Mouse (Mus musculus) spleen, adult 2 months (tissue): Measurements from ENCODE around the gene H2afz. TPM values are rescaled to one million over a fixed set of nuclear protein-coding genes. Genes with fewer than 3 reads are reported as not detected.

ENCODE experiments used
- DNase-seq, 2 experiments: peaks; one replicate each; pipeline versions ENCODE4 v3.0.0 to v3.0.0-alpha.2; 2012 to 2021; ENCODE audit warnings: low spot score in 2 of 2, low read depth in 1 of 2
- H3K27ac ChIP-seq: fragments of 200-500 bp; 2 replicates; pipeline ENCODE4 v1.5.1; 2012; ENCODE audit warnings: low read length, inconsistent platforms; ENCODE audit not compliant: insufficient read depth
- H3K27me3 ChIP-seq: fragments of 200-500 bp; 2 replicates; pipeline ENCODE4 v1.6.1; 2012; ENCODE audit warnings: mild to moderate bottlenecking, moderate library complexity, low read length, inconsistent platforms; ENCODE audit not compliant: control insufficient read depth, insufficient read depth
- H3K36me3 ChIP-seq: fragments of 200-500 bp; 2 replicates; pipeline ENCODE4 v1.6.1; 2012; ENCODE audit warnings: mild to moderate bottlenecking, low read length, inconsistent platforms; ENCODE audit not compliant: control insufficient read depth, insufficient read depth
- H3K4me1 ChIP-seq: fragments of 200-500 bp; 2 replicates; pipeline ENCODE4 v1.6.1; 2011; ENCODE audit warnings: inconsistent platforms; ENCODE audit not compliant: control insufficient read depth, insufficient read depth, insufficient read length
- H3K4me3 ChIP-seq: fragments of 200-500 bp; 2 replicates; pipeline ENCODE4 v1.5.1; 2011; ENCODE audit warnings: mild to moderate bottlenecking, inconsistent platforms; ENCODE audit not compliant: insufficient read depth, insufficient read length; ENCODE audit errors: extremely low read depth
- CTCF ChIP-seq: fragments of 200-500 bp; IDR thresholded peaks from 2 replicates; pipeline ENCODE4 v1.5.1; 2011; ENCODE audit warnings: mild to moderate bottlenecking, inconsistent platforms; ENCODE audit not compliant: insufficient read depth, insufficient read length, insufficient replicate concordance; ENCODE audit errors: extremely low read depth
- POLR2A ChIP-seq: fragments of 200-500 bp; IDR thresholded peaks from 2 replicates; pipeline ENCODE4 v1.6.1; 2011; ENCODE audit warnings: low read depth, low read length, inconsistent platforms
- WGBS: fragments of 180-500 bp; shearing (Covaris S2); methylation state at CpG from one replicate; pipeline ENCODE4 v1.1.7; 2018; 5-methylcytosine and 5-hydroxymethylcytosine counted together
- polyA plus RNA-seq: library from polyadenylated mRNA; depleted of rRNA; stranded (reverse); fragments of >200 nt; gene quantifications from 2 replicates; pipeline ENCODE4 v1.2.3, GENCODE M21; 2012

The H2afz gene
- polyA plus RNA-seq, 1 experiment: 452 TPM

- Histone ChIP-seq H3K27me3 (no peaks in the 10 kb centered on the region), H3K4me3 (no peak overlapping the region), H3K27ac (no peak overlapping the region), H3K36me3 (no peaks in the 10 kb centered on the region), H3K4me1 (peaks cover 9% of the 10 kb centered on the region; the same call in 1 of the 2 replicates)
- no peak for DNase-seq
- TF ChIP-seq CTCF (no peak), POLR2A (no peak)
These were observed 31.2 kb upstream of the H2afz start for GRCm38 (mm10) chr3:137833128-137833527.

GRCm38 (mm10) chr3:137833698-137834097 is 30.6 kb upstream of the H2afz start:
- no peaks in the 10 kb centered on the region for H3K36me3 ChIP-seq
- peaks cover 9% of the 10 kb centered on the region; the same call in 1 of the 2 replicates for H3K4me1 ChIP-seq
- no peak for DNase-seq
- H3K4me3 ChIP-seq: no peak overlapping the region
- peak overlapping the region; percentile 62 for H3K27ac ChIP-seq
- 74% methylated on average over 4 of the region's 4 CpGs for WGBS
- no peaks in the 10 kb centered on the region for H3K27me3 ChIP-seq
- TF ChIP-seq CTCF (no peak), POLR2A (no peak)

- Histone ChIP-seq H3K27ac (no peak overlapping the region), H3K27me3 (no peaks in the 10 kb centered on the region), H3K4me1 (peaks cover 9% of the 10 kb centered on the region; the same call in 1 of the 2 replicates), H3K36me3 (no peaks in the 10 kb centered on the region), H3K4me3 (no peak overlapping the region)
- TF ChIP-seq POLR2A (no peak), CTCF (no peak)
- no peak for DNase-seq
- WGBS: 92% methylated on average over 1 of the region's 1 CpGs
These were observed 27.7 kb upstream of the H2afz start for GRCm38 (mm10) chr3:137836543-137836942.

GRCm38 (mm10) chr3:137838160-137838559 is 26.1 kb upstream of the H2afz start:
- peaks cover 7% of the 10 kb centered on the region; the same call in 1 of the 2 replicates for H3K4me1 ChIP-seq
- H3K27me3 ChIP-seq: no peaks in the 10 kb centered on the region
- no peaks in the 10 kb centered on the region for H3K36me3 ChIP-seq
- no peak for TF ChIP-seq CTCF
- no peak for TF ChIP-seq POLR2A
- no peak overlapping the region for H3K4me3 ChIP-seq
- no peak for DNase-seq
- no peak overlapping the region for H3K27ac ChIP-seq

GRCm38 (mm10) chr3:137842944-137843343 is 21.3 kb upstream of the H2afz start:
- H3K27me3 ChIP-seq: no peaks in the 10 kb centered on the region
- WGBS: 100% methylated on average over 1 of the region's 1 CpGs
- no peaks in the 10 kb centered on the region for H3K4me1 ChIP-seq
- no peak overlapping the region for H3K27ac ChIP-seq
- no peak for DNase-seq
- H3K4me3 ChIP-seq: no peak overlapping the region
- TF ChIP-seq CTCF (no peak), POLR2A (no peak)
- H3K36me3 ChIP-seq: no peaks in the 10 kb centered on the region

GRCm38 (mm10) chr3:137844263-137844662 is 20.0 kb upstream of the H2afz start:
- WGBS: 92% methylated on average over 3 of the region's 3 CpGs
- no peaks in the 10 kb centered on the region for H3K36me3 ChIP-seq

GRCm38 (mm10) chr3:137846552-137846951 is 17.7 kb upstream of the H2afz start:
- H3K27ac ChIP-seq: no peak overlapping the region
- no peak overlapping the region for H3K4me3 ChIP-seq
- 34% methylated on average over 5 of the region's 5 CpGs for WGBS

More at GRCm38 (mm10) chr3:137844263-137844662, 20.0 kb upstream of the H2afz start:
- no peak overlapping the region for H3K4me3 ChIP-seq
- no peak overlapping the region for H3K27ac ChIP-seq
- H3K27me3 ChIP-seq: no peaks in the 10 kb centered on the region
- DNase-seq: no peak
- H3K4me1 ChIP-seq: no peaks in the 10 kb centered on the region
- no peak for TF ChIP-seq POLR2A

More at GRCm38 (mm10) chr3:137846552-137846951, 17.7 kb upstream of the H2afz start:
- H3K27me3 ChIP-seq: no peaks in the 10 kb centered on the region
- TF ChIP-seq POLR2A (no peak), CTCF (no peak)
- DNase-seq: no peak
- no peaks in the 10 kb centered on the region for H3K4me1 ChIP-seq
- H3K36me3 ChIP-seq: no peaks in the 10 kb centered on the region
